Mouse (Mus musculus): ENCODE results near the gene Yod1.

DNA sequence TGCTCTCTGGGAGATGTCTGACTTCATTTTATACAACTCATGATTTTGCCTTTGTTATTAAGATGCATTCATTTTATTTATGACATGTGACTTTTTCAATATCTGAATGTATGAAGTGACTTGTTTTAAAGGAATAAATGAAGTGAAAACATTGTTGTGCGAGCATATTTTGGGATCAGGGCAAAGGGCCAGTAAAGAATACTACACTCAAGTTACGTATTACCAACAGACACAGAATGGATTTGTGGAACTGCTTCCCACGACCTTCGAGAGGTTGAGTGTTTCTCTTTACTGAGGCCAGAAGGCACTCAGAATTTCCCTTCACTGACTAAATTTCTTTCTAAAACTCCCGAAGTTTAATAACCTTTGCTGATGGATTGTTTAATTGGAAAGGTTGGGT lies 7.1 kb downstream of the Yod1 start:
- TF ChIP-seq CTCF (IDR thresholded peaks at IDR 0.05; ENCODE audit: low read depth) (no peak), EP300 (IDR thresholded peaks at IDR 0.05; ENCODE audit: low read depth) (no peak)
